Mouse (Mus musculus) thymus, adult 2 months (tissue): ENCODE data around the gene Tuba3a. TPM values are rescaled to one million over a fixed set of nuclear protein-coding genes. Genes with fewer than 3 reads are reported as not detected.

ENCODE experiments used
- DNase-seq: peaks from one replicate; pipeline ENCODE4 v3.0.0; 2021
- H3K27ac ChIP-seq: fragments of 200-500 bp; 2 replicates; pipeline ENCODE4 v1.5.1; 2012; ENCODE audit warnings: low read length, control low read depth; ENCODE audit not compliant: control insufficient read depth, insufficient read depth
- H3K27me3 ChIP-seq: fragments of 200-500 bp; 2 replicates; pipeline ENCODE4 v1.6.1; 2012; ENCODE audit warnings: mild to moderate bottlenecking, low read length, moderate library complexity, mixed read lengths; ENCODE audit not compliant: control insufficient read depth, insufficient read depth
- H3K36me3 ChIP-seq: fragments of 200-500 bp; 2 replicates; pipeline ENCODE4 v1.6.1; 2012; ENCODE audit warnings: mild to moderate bottlenecking, low read length, moderate library complexity; ENCODE audit not compliant: control insufficient read depth, insufficient read depth
- H3K4me1 ChIP-seq: fragments of 200-500 bp; replicated peaks from 2 replicates; pipeline ENCODE4 v1.6.1; 2012; ENCODE audit warnings: low read length; ENCODE audit not compliant: control insufficient read depth, insufficient read depth
- H3K4me3 ChIP-seq: fragments of 200-500 bp; 2 replicates; pipeline ENCODE4 v1.5.1; 2012; ENCODE audit warnings: mild to moderate bottlenecking, low read length, control low read depth, moderate library complexity; ENCODE audit not compliant: control insufficient read depth, insufficient read depth
- CTCF ChIP-seq: fragments of 200-500 bp; IDR thresholded peaks from 2 replicates; pipeline ENCODE4 v1.5.1; 2012; ENCODE audit warnings: mild to moderate bottlenecking, control low read depth, low read length, moderate library complexity, borderline replicate concordance; ENCODE audit not compliant: control insufficient read depth, poor library complexity, insufficient read depth; ENCODE audit errors: extremely low read depth
- POLR2A ChIP-seq: fragments of 200-500 bp; IDR thresholded peaks from 2 replicates; pipeline ENCODE4 v1.6.1; 2012; ENCODE audit warnings: mild to moderate bottlenecking, low read length, control low read depth, moderate library complexity; ENCODE audit not compliant: control insufficient read depth, poor library complexity, insufficient read depth; ENCODE audit errors: extremely low read depth
- WGBS: fragments of 180-500 bp; shearing (Covaris S2); methylation state at CpG from one replicate; pipeline ENCODE4 v1.1.7; 2018; 5-methylcytosine and 5-hydroxymethylcytosine counted together
- polyA plus RNA-seq: library from polyadenylated mRNA; depleted of rRNA; stranded (reverse); fragments of >200 nt; gene quantifications from 2 replicates; pipeline ENCODE4 v1.2.3, GENCODE M21; 2012; rRNA removed

The Tuba3a gene
- polyA plus RNA-seq = 0.15 and 0.84 TPM in 2 replicates

GRCm38 (mm10) chr6:125285890-125286289 lies at the start of gene Tuba3a:
Tuba3a (minus strand) TSS chr6:125286042.
- H3K27ac ChIP-seq = no peak within 1 kb of the TSS
- TF ChIP-seq POLR2A = no peak
- no peak for TF ChIP-seq CTCF
- 95% methylated on average over 22 of the region's 22 CpGs for WGBS
- no peaks in the 10 kb centered on the region for H3K27me3 ChIP-seq
- H3K4me1 ChIP-seq = no peaks in the 10 kb centered on the region
- no peak within 1 kb of the TSS for H3K4me3 ChIP-seq
- no peaks in the 10 kb centered on the region for H3K36me3 ChIP-seq
- DNase-seq = no peak

- H3K36me3 ChIP-seq = no peaks in the 10 kb centered on the region
- H3K4me1 ChIP-seq = peaks cover 14% of the 10 kb centered on the region
- no peak overlapping the region for H3K27ac ChIP-seq
- no peak for TF ChIP-seq CTCF
- no peak for TF ChIP-seq POLR2A
- H3K27me3 ChIP-seq = no peaks in the 10 kb centered on the region
- DNase-seq = no peak
- no peak overlapping the region for H3K4me3 ChIP-seq
- 61% methylated on average over 2 of the region's 2 CpGs for WGBS
Observed at GRCm38 (mm10) chr6:125334356-125334755, 48.5 kb upstream of the Tuba3a start.

DNA sequence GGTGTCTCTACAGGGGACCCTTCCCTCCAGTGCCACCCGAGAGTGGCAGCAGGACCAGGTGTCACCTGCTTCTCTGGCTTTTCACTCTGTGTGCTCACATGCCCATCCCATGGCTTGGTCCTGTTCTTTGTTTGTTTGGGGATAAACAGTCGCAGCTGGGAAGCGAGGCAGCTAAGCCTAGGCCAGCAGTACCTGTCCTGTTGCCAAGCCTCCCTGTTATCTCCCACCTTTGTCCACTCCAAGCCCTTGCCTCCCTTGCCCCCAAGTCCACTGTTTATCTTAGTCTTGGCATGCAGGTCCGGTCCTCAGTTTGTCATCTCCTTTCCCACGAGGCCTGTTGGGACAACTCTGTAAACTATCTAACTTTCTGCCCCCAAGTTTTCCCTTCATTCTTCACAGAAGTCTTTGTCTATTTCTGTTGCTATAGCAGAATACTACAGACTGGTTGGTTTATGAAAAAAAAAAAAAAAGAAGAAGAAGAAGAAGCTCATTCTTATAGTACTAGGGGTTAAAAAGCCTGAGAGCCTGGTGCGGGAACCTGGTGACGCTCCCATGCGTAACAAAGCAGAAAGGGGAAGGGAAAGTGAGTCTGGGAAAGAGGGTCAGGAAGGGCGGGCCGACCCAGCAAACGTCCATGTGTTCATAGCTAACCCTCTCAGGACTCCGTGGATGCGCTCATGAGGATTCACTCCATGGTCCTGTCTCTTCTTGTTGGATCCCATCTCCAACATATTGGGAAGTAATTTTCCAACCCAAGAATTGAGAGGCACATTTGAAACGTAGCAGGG lies 47.5 kb upstream of the Tuba3a start:
- H3K4me1 ChIP-seq = peaks cover 6% of the 10 kb centered on the region
- no peak overlapping the region for H3K4me3 ChIP-seq
- no peaks in the 10 kb centered on the region for H3K36me3 ChIP-seq
- TF ChIP-seq CTCF = no peak
- no peaks in the 10 kb centered on the region for H3K27me3 ChIP-seq
- no peak overlapping the region for H3K27ac ChIP-seq
- no peak for DNase-seq
- 78% methylated on average over 14 of the region's 14 CpGs for WGBS

GRCm38 (mm10) chr6:125330626-125331326 lies 44.9 kb upstream of the Tuba3a start:
- peaks cover 6% of the 10 kb centered on the region for H3K4me1 ChIP-seq
- no peak for TF ChIP-seq POLR2A
- peak; percentile 41; the same call in 1 of the 2 replicates for TF ChIP-seq CTCF
- H3K36me3 ChIP-seq = no peaks in the 10 kb centered on the region
- WGBS = 7% methylated on average over 39 of the region's 39 CpGs
- H3K4me3 ChIP-seq = peak overlapping the region; percentile 27
- DNase-seq = peak; percentile 66
- no peak overlapping the region for H3K27ac ChIP-seq
- no peaks in the 10 kb centered on the region for H3K27me3 ChIP-seq

DNA sequence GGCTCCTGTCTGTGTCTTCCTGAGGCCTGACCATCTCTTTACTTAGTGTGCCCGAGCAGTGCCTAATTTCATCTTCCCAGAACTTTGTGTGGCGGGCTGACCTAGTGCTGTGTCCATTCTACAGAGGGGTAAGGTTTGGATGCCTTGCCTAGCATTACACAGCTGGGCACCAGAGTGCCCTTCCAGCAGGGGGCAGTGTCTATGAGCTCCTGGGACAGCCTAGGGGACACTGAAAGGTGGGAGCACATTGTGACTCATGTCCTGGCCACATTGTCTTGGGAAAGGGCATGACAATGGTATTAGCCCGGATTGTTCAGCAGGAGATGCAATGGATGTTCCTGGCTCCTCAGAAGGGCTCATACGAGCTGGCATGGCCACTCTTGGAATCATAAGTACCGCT lies 42.4 kb upstream of the Tuba3a start:
- no peak overlapping the region for H3K4me3 ChIP-seq
- TF ChIP-seq CTCF (peak; percentile 80; the same call in 1 of the 2 replicates), POLR2A (no peak)
- H3K36me3 ChIP-seq = no peaks in the 10 kb centered on the region
- peaks cover 6% of the 10 kb centered on the region for H3K4me1 ChIP-seq
- no peak overlapping the region for H3K27ac ChIP-seq
- DNase-seq = peak; percentile 79
- WGBS = 92% methylated on average over 5 of the region's 5 CpGs
- no peaks in the 10 kb centered on the region for H3K27me3 ChIP-seq

GRCm38 (mm10) chr6:125325337-125325736 lies 39.5 kb upstream of the Tuba3a start:
- no peak for DNase-seq
- WGBS = 85% methylated on average over 6 of the region's 6 CpGs
- H3K27ac ChIP-seq = no peak overlapping the region

More at GRCm38 (mm10) chr6:125325337-125325736, 39.5 kb upstream of the Tuba3a start:
- Histone ChIP-seq H3K36me3 (no peaks in the 10 kb centered on the region), H3K4me3 (no peak overlapping the region), H3K27me3 (no peaks in the 10 kb centered on the region), H3K4me1 (no peaks in the 10 kb centered on the region)
- no peak for TF ChIP-seq CTCF
- TF ChIP-seq POLR2A = no peak
